Comparison of ENCODE assay signal across 17 mouse cellular contexts in the genomic region with DNA sequence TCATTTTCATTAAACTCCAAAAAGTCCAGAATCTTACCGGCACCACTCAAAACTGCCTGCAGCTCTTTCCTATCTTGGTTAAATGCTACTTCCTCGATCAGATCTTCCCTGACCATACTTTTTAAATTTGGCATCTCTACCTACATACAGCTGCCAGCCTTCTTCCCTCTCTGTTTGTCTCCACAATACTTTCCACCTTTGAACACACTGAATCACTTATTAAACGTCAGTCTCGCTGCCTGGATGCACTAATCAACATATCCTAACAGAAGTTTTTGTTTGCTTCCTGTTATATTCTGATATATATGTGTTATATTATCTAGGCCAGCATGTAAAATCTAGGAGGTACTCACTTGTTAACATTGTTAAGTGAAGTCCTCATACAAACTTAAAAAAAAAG.
"Had no signal": no experiment of that assay in that cellular context is flagged by ENCODE, and none has a peak within 500 bp of the region (broad histone marks: within the 10 kb centered on the region; RNA-seq: fewer than 3 reads in every experiment).

No protein-coding gene starts in this region.

- DNase-seq: layer of hippocampus, postnatal 36 days; lung, adult 18-20 months; lung, postnatal 10 days; lung, postnatal 36 days; thymus, adult 2 months; thymus, postnatal 14 days; thymus, postnatal 4 days had no signal

- H3K4me3 ChIP-seq: left cerebral cortex, adult 2 months; liver, embryonic 12.5 days; liver, embryonic 15.5 days; lung, embryonic 15.5 days; megakaryocyte, embryonic 14.5 days; midbrain, embryonic 10.5 days; midbrain, embryonic 13.5 days had no signal

- H3K9me3 ChIP-seq: liver, embryonic 12.5 days; liver, embryonic 15.5 days; lung, embryonic 15.5 days; megakaryocyte, embryonic 14.5 days; midbrain, embryonic 10.5 days; midbrain, embryonic 13.5 days had no signal

- H3K4me1 ChIP-seq: liver, embryonic 12.5 days; liver, embryonic 15.5 days; lung, embryonic 15.5 days; megakaryocyte, embryonic 14.5 days; midbrain, embryonic 10.5 days; midbrain, embryonic 13.5 days had no signal

- H3K4me2 ChIP-seq: liver, embryonic 12.5 days; liver, embryonic 15.5 days; lung, embryonic 15.5 days; midbrain, embryonic 13.5 days had no signal

- H3K27me3 ChIP-seq: liver, embryonic 12.5 days; liver, embryonic 15.5 days; lung, embryonic 15.5 days; megakaryocyte, embryonic 14.5 days; midbrain, embryonic 13.5 days had no signal

- H3K27ac ChIP-seq: kidney, postnatal 0 days; left cerebral cortex, adult 2 months; liver, embryonic 12.5 days; liver, embryonic 15.5 days; lung, embryonic 15.5 days; midbrain, embryonic 10.5 days; midbrain, embryonic 13.5 days; stomach, postnatal 0 days had no signal

- H3K36me3 ChIP-seq: liver, embryonic 12.5 days; liver, embryonic 15.5 days; lung, embryonic 15.5 days; midbrain, embryonic 10.5 days; midbrain, embryonic 13.5 days had no signal

- H3K9ac ChIP-seq: liver, embryonic 12.5 days; liver, embryonic 15.5 days; lung, embryonic 15.5 days; midbrain, embryonic 13.5 days had no signal

- ATAC-seq: liver, embryonic 12.5 days; midbrain, embryonic 13.5 days; midbrain, embryonic 16.5 days had no signal
